Mouse (Mus musculus) adrenal gland, adult (tissue): ENCODE measurements around the gene Cyp2j9.
A peak's percentile ranks its signal among the peaks of the same experiment; 100 is the strongest.
"Not testable (repeated sequence)": the region's sequence is repeated elsewhere in the genome, so short reads cannot be mapped to it uniquely, and the experiment has no call there.

Experiments used
- DNase-seq, 2 experiments: peaks; one replicate each; pipeline ENCODE4 v3.0.0; 2022 to 2023; ENCODE audit warnings: low spot score in 1 of 2; ENCODE audit not compliant: inconsistent age in 2 of 2

The Cyp2j9 gene

DNA sequence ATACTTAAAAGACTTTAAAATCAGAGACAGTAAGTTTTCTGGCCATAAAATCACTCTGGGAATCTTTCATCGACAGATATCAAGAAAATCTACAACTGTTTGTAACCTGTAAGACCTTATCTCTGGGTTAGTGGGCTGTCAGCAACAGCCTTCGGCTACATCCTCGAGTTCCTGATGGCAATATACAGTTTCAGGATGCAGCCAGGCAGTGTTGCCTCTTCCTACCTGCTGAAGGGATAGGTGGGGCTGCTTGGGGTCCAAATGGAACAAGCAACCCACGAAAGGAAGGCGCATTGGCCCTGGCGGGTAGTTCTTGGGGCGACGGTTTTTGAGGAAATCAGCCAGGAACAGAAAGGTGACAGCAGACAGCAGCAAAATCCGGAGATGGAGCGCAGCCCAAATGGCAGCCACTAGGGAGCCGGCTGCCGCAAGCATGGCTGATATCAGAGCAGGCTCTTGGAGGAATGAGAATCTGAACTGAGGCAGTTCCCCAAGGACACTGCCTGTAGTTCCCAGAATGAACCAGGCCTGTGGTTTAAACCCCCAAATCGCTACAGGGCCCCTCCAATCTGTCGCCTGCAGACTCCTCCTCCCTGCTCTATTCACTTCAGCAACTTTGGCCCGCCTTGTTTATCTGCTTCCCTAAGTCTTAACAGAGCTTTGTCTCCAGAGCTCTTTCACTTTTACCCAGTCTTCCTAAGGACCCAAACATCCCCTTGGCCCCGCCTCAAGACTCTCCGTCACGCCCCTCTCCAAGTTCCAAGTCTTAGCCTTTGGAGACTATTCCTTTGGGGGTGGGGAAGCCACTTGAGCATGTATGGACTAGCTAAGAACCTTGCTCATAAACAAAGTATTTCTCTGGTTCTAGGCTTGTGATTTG is at the start of gene Cyp2j9:
Gene Cyp2j9 (minus strand): TSS at position 668 of the 880 bp plus-strand sequence.
- peak; percentile 43 to 80 for DNase-seq

GRCm38 (mm10) chr4:96635455-96635854 is 44.1 kb upstream of the Cyp2j9 start:
- DNase-seq: no peak

- DNase-seq: peak in 1 of 2 experiments; percentile 23
These were observed 31.1 kb upstream of the Cyp2j9 start for GRCm38 (mm10) chr4:96622474-96622873.

- DNase-seq: peak in 1 of 2 experiments; percentile 43
These were observed 393 bp upstream of the Cyp2j9 start for GRCm38 (mm10) chr4:96591791-96592150.

DNA sequence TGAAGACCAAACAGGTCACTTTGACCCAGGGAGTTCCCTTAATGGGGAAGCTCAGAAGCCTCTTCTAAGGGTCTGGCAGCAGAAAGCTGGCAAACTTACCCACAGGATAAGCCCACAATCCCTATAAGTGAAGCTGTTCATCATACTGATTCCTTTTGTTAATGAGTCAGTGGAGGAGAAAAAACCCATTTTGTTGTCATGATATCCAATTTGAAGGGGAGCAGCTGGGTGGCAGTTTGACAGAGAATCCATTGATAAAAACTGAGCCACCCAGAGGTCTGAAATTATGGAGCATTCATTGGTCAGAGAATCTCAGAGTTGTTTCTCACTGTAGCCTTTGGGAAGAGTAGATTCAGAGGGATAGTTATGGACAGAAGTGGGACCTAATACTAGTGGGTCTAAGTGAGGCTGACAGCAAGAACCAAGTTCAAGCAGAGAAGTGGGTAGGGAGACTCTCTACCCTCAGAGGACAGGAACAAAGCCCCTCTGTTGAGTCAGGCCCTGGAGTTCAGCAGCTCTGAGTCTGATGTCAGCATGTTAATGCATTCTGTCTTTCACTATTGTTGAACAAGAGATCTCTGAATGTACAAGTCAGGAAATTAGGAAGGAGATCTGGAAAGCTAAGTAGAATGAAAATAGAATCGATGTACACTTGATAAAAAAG is 9.8 kb downstream of the Cyp2j9 start:
- no peak for DNase-seq

DNA sequence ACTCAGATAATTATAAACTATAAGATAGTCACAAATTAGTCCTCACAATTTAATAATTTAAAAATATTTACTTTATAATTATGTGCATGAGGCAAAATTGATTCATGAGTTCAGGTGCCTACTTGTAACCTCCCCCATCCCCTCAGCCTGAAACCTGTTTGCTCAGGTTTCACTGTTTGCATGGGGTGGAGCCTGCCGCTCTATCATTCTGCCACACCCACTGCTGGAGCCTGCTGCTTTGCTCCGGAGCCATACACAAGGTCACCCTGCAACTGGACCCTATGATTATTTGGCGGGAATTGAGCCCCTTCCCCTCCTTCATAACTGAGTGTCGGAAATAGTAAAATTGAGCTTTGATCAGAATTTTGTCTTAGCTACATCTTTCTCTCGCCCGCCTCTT is 11.0 kb downstream of the Cyp2j9 start:
- DNase-seq: not testable (repeated sequence)

- DNase-seq: no peak
These were observed 21.9 kb downstream of the Cyp2j9 start for GRCm38 (mm10) chr4:96569442-96569841.

- DNase-seq: peak in 1 of 2 experiments; percentile 18
These were observed 23.4 kb downstream of the Cyp2j9 start for GRCm38 (mm10) chr4:96567988-96568387.

- DNase-seq: no peak
These were observed 25.6 kb downstream of the Cyp2j9 start for GRCm38 (mm10) chr4:96565808-96566207.

GRCm38 (mm10) chr4:96560464-96560863 is 30.9 kb downstream of the Cyp2j9 start:
- DNase-seq: no peak

DNA sequence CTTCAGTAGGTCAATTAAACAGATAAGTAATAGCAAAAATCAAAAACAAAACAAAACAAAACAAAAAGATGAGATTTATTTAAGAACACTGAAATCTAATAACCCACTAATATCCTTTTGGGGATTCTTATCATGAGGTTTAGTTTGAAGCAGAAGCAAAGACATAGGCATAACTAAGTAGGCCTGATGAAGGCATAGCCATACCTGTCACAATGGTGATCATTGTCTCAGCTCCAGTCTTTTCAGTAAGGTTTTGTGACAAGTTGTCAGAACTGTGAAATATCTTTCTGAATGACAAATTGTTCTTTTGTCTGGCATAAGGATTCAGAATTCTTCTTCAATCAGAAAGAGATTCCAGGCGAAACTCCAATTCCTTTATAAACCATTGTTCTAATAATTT is 31.6 kb downstream of the Cyp2j9 start:
- no peak for DNase-seq

- peak; percentile 44 to 78 for DNase-seq
These were observed 38.1 kb downstream of the Cyp2j9 start, which contains the start of gene Cyp2j6 for GRCm38 (mm10) chr4:96553133-96553819. Gene Cyp2j6 (minus strand): TSS chr4:96553661.

GRCm38 (mm10) chr4:96551619-96552018 is 39.8 kb downstream of the Cyp2j9 start:
- DNase-seq: no peak

GRCm38 (mm10) chr4:96545976-96546375 is 45.4 kb downstream of the Cyp2j9 start:
- DNase-seq: no peak

DNA sequence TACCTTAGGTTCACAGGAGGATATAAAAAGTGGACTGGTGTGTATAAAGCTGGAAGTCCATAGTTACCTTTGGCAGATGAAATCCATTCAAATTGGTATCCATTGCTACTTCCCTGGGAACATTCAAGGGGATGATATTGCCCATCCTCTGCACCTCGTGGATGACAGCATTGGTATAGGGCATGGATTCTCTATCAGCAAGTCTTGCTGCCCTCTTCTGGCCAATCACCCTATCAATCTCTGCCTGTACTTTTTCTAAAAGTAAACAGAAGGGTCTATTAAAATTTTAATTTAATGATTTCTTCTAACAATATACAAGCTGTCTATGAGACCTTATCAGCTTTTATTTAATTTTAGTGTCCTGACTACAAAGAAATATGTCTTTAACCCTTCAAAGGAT is 65.6 kb downstream of the Cyp2j9 start:
- DNase-seq: peak in 1 of 2 experiments; percentile 38

DNA sequence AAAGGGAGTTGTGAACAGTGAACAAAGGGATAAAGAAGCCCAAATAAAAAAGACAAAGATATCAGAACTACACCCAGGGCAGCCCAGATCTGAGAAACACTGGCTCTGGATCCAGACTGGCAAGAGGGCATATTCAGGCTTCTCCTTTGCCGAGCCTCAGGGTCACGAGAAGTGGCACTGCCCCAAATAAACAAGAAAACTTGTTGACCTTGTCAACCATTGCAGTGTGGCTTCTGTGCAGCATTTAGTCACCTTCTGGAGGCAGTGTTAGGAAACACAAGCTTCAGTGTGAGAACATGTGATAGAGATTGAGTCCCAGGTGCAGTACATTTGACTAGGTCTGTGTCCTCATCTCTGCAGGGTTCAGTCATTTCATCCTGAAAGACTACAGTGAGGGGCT is 69.1 kb downstream of the Cyp2j9 start:
- DNase-seq: peak; percentile 4 to 55
